Mouse (Mus musculus) neural tube, embryonic 11.5 days (tissue): Measurements from ENCODE around the gene Cep131. TPM values are rescaled to one million over a fixed set of nuclear protein-coding genes. Genes with fewer than 3 reads are reported as not detected.
A peak's percentile ranks its signal among the peaks of the same experiment; 100 is the strongest.

ENCODE experiments used
- ATAC-seq: fragments of 200-750 bp; cut with Nextera tagmentation; 2 replicates; pipeline ENCODE4 v1.8.0; 2017; ENCODE audit warnings: moderate number of reproducible peaks, mild to moderate bottlenecking, moderate TSS enrichment, moderate library complexity; ENCODE audit not compliant: insufficient read depth, low FRiP score, low TSS enrichment
- DNase-seq: peaks from one replicate; pipeline ENCODE4 v3.0.0-alpha.2; 2015; ENCODE audit warnings: low spot score
- H3K27ac ChIP-seq: fragments of 300-500 bp; sonication (generic); 2 replicates; pipeline ENCODE4 v1.5.1; 2014; ENCODE audit warnings: low read depth, mild to moderate bottlenecking, low read length
- H3K27me3 ChIP-seq: fragments of 300-500 bp; sonication (generic); 2 replicates; pipeline ENCODE4 v1.6.1; 2014; ENCODE audit warnings: mild to moderate bottlenecking, low read length, mixed read lengths; ENCODE audit not compliant: control insufficient read depth, insufficient read depth
- H3K36me3 ChIP-seq: fragments of 300-500 bp; sonication (generic); 2 replicates; pipeline ENCODE4 v1.6.1; 2014; ENCODE audit warnings: mild to moderate bottlenecking, low read length, moderate library complexity, mixed read lengths; ENCODE audit not compliant: control insufficient read depth, insufficient read depth
- H3K4me1 ChIP-seq: fragments of 300-500 bp; sonication (generic); 2 replicates; pipeline ENCODE4 v1.6.1; 2014; ENCODE audit warnings: low read length, mixed read lengths; ENCODE audit not compliant: control insufficient read depth, insufficient read depth
- H3K4me2 ChIP-seq: fragments of 300-500 bp; sonication (generic); 2 replicates; pipeline ENCODE4 v1.6.1; 2014; ENCODE audit warnings: low read depth, mild to moderate bottlenecking, moderate library complexity
- H3K4me3 ChIP-seq: fragments of 300-500 bp; sonication (generic); 2 replicates; pipeline ENCODE4 v1.5.1; 2014; ENCODE audit warnings: low read depth, low read length
- H3K9ac ChIP-seq: fragments of 300-500 bp; sonication (generic); 2 replicates; pipeline ENCODE4 v1.6.1; 2014; ENCODE audit warnings: mild to moderate bottlenecking, low read length
- H3K9me3 ChIP-seq: fragments of 300-500 bp; sonication (generic); 2 replicates; pipeline ENCODE4 v1.6.1; 2016; ENCODE audit warnings: low read length; ENCODE audit not compliant: control insufficient read depth
- WGBS: fragments of 180-500 bp; shearing (Covaris S2); extraction: QIAGEN DNeasy Blood & Tissue Kit; methylation state at CpG from one replicate; pipeline ENCODE4 v1.1.7; 2014; 5-methylcytosine and 5-hydroxymethylcytosine counted together
- polyA plus RNA-seq: library from polyadenylated mRNA; unstranded; fragments of >200 nt; fragmentation: Nextera tagmentation; extraction: Ambion mirVana; gene quantifications from 2 replicates; pipeline ENCODE4 v1.2.1, GENCODE M21; 2014

The Cep131 gene
- polyA plus RNA-seq, 1 experiment from 2014 or later, result 32.2 TPM

DNA sequence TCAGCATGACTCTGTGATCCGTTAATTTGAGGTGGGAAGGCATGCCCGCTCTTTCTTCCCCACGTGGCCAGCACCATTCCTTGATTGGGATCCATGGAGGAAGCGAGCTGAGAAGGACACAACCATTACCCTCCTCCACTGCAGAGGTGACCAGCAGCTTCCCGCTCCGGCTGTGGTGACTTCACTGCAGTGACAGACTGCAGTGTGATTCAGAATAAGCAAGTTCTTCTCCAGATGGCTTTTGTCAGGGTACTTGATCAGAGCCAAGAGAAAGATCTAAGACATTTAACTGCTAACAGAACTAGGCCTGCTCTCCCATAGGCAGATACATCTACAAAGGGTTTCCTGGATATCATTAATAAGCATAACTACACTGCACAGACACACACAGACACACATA lies 6.3 kb downstream of the Cep131 start:
- no peak for ATAC-seq
- Histone ChIP-seq H3K9me3 (no peaks in the 10 kb centered on the region), H3K27ac (no peak overlapping the region), H3K4me1 (peaks cover 6% of the 10 kb centered on the region), H3K4me2 (no peak overlapping the region), H3K4me3 (no peak overlapping the region), H3K27me3 (no peaks in the 10 kb centered on the region), H3K9ac (no peak overlapping the region), H3K36me3 (peaks cover 17% of the 10 kb centered on the region)
- no peak for DNase-seq
- WGBS, result 87% methylated on average over 6 of the region's 6 CpGs

DNA sequence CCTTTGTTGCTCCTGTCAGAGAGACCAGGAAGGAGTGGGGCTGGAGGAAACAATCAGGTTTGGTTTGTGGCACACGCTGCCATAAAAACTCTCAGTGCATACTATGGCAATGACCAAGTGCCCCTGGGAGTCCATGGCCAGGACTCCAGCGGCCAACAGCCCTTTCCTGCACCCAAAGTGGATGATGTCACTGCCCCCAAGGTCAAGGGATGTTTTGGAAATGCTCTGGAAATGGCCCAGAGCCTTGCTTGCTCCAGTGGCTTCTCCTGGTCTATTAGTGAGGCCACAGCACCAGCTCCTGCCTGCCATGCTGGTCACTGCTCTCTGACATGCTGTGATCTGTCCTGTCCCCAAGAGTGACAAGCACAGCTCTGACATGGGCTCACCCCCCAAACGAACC lies 10.4 kb downstream of the Cep131 start:
- H3K9me3 ChIP-seq, result no peaks in the 10 kb centered on the region
- H3K4me2 ChIP-seq, result no peak overlapping the region
- ATAC-seq (no peak), DNase-seq (peak; percentile 7)
- no peak overlapping the region for H3K27ac ChIP-seq
- peak overlapping the region; percentile 4; the same call in 1 of the 2 replicates for H3K9ac ChIP-seq
- H3K4me1 ChIP-seq, result no peaks in the 10 kb centered on the region
- no peaks in the 10 kb centered on the region for H3K27me3 ChIP-seq
- 75% methylated on average over 3 of the region's 3 CpGs for WGBS
- peaks cover 25% of the 10 kb centered on the region for H3K36me3 ChIP-seq
- H3K4me3 ChIP-seq, result no peak overlapping the region

DNA sequence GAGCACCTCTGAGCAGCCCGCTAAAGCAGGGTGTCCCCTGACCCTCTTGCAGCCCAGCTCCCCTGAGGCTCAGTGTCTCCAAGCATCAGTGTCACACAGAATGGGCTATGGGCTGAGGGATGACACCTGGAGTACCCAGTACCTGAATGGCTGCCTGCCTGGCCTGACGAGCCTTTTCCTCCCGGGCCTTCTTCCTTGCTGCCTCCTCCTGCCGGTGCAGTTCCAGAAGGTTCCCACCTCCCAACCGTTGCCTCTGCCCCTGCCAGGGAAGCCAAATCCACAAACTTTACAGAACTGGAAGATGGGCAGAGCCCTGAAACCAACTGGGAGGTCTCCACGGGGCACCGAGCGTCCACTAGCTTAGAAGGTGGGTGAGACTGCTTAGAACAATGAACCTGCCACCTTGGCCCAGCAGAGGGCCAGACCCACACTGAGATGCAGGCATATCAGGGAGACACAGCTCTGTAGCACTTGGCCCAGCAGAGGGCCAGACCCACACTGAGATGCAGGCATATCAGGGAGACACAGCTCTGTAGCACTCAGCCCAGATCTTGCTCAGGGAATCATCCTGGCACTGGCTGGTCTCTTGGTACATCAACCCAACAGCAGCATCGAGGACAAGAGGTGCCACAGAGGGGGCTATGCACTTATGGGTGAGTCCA lies 13.5 kb downstream of the Cep131 start:
- no peaks in the 10 kb centered on the region for H3K27me3 ChIP-seq
- no peak overlapping the region for H3K9ac ChIP-seq
- no peak for DNase-seq
- H3K9me3 ChIP-seq, result no peaks in the 10 kb centered on the region
- peaks cover 11% of the 10 kb centered on the region; the same call in 1 of the 2 replicates for H3K4me1 ChIP-seq
- no peak overlapping the region for H3K4me3 ChIP-seq
- peaks cover 21% of the 10 kb centered on the region for H3K36me3 ChIP-seq
- 93% methylated on average over 9 of the region's 9 CpGs for WGBS
- no peak overlapping the region for H3K27ac ChIP-seq
- no peak overlapping the region for H3K4me2 ChIP-seq
- ATAC-seq, result no peak

DNA sequence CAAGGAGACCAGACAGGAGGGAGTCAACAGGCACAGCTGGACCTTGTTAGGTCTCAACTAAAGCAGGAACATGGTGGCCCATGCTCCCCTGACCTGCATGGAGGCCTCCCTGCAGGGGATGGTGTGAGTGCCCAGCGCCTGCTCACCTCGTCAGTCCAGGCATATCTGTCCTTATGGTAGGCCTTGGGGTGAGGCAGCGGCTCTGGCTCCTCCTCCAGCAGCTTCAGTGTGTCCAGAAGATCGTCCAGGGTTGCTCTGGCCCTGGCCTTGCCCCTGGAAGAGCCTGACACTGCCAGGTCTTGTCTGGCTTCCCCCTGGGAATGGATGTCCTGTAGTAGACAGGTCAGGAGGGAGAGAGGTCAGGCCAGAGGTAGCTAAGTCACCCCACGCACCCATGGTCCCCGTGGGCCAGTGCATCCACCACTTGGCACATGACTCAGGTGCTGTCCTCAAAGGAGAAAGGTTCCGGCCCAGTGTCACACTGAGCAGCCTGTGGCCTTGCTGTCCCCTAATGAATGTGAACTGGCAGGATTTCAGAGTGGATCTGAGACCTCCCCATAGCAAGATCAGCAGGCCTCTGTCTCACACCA lies 14.8 kb downstream of the Cep131 start:
- Histone ChIP-seq H3K4me1 (peaks cover 11% of the 10 kb centered on the region; the same call in 1 of the 2 replicates), H3K9ac (no peak overlapping the region), H3K4me3 (no peak overlapping the region), H3K4me2 (no peak overlapping the region), H3K27ac (no peak overlapping the region), H3K9me3 (no peaks in the 10 kb centered on the region), H3K36me3 (peaks cover 28% of the 10 kb centered on the region), H3K27me3 (no peaks in the 10 kb centered on the region)
- 84% methylated on average over 7 of the region's 7 CpGs for WGBS
- ATAC-seq, result no peak
- peak; percentile 8 for DNase-seq

DNA sequence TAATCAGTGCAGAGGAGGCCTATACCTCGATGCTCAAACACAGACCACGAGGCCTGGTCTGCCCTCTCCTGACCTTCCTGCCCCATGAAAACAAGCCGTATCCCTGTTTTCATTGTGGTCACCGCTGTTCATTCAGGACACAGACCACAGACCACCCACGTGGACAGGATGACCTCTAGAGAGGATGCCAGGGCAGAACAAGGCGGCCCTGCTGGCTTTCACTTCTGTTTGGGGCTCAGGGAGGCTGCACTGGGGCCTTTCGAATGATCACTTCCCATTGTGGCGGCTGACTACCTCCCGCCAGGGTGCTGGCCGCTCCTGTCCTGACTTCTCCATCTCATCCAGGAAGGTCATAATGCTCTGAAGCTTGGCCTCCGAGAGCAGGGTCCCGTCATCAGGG lies 15.6 kb downstream of the Cep131 start:
- 23% methylated on average over 12 of the region's 12 CpGs for WGBS
- no peak overlapping the region for H3K4me2 ChIP-seq
- DNase-seq, result no peak
- no peaks in the 10 kb centered on the region for H3K9me3 ChIP-seq
- ATAC-seq, result no peak
- peaks cover 24% of the 10 kb centered on the region for H3K36me3 ChIP-seq
- H3K9ac ChIP-seq, result no peak overlapping the region
- peaks cover 11% of the 10 kb centered on the region; the same call in 1 of the 2 replicates for H3K4me1 ChIP-seq
- no peak overlapping the region for H3K27ac ChIP-seq
- no peak overlapping the region for H3K4me3 ChIP-seq
- H3K27me3 ChIP-seq, result no peaks in the 10 kb centered on the region

DNA sequence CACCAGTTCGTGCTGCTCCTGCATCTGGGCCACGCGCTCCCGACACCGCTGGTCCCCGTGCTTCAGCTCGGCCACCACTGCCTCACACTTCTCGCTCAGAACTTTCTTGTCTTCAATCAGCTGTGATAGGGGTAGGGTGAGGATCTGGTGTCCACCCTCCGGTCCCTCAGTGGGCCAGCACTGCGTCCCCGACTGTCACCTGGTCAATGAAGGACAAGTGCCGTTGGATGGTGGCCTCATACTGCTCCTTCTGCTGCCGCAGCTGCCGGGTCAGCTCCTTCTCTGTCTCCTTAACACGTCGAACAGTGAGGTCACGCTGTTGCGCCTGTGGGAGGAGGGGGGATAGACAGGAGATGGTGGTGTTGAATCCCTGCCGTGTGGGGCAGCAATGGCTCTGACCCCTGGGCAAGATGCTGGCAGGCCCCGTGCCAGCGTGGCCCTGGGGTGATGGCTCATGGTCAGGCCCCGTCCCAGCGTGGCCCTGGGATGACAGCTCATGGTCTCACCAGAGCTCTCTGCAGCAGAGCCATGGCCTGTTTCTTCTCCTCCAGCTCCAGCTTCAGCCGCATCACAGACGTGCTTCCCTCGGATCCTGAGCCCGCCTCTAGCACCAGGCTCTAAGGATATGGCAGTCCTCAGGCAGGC lies 16.2 kb downstream of the Cep131 start:
- no peak overlapping the region for H3K4me2 ChIP-seq
- no peak overlapping the region for H3K4me3 ChIP-seq
- DNase-seq (no peak), ATAC-seq (no peak)
- H3K27me3 ChIP-seq, result no peaks in the 10 kb centered on the region
- H3K27ac ChIP-seq, result no peak overlapping the region
- no peaks in the 10 kb centered on the region for H3K9me3 ChIP-seq
- 85% methylated on average over 26 of the region's 27 CpGs for WGBS
- peaks cover 11% of the 10 kb centered on the region; the same call in 1 of the 2 replicates for H3K4me1 ChIP-seq
- peaks cover 21% of the 10 kb centered on the region for H3K36me3 ChIP-seq
- H3K9ac ChIP-seq, result no peak overlapping the region

DNA sequence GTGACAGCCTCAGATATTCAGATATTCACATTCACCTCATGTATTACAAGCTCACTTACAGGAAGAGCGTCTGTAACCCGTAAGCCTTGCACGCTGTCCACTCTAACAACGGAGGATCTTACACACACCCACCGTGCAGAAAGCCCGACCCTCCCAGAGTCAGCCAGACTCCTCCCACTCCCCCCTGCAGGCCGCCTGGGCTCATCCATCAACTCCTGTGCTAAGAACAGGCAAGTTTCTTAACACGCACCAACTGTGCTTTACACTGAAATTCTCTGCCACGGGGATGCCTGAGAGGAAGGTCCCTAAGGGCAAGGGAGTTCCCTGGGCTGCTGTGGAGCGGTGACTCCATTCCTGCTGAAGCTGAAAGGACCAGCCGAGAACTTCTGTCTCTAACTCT lies 17.4 kb downstream of the Cep131 start:
- peaks cover 24% of the 10 kb centered on the region for H3K36me3 ChIP-seq
- H3K9ac ChIP-seq, result no peak overlapping the region
- no peak overlapping the region for H3K4me2 ChIP-seq
- no peak for ATAC-seq
- H3K27ac ChIP-seq, result no peak overlapping the region
- WGBS, result 25% methylated on average over 11 of the region's 11 CpGs
- no peak overlapping the region for H3K4me3 ChIP-seq
- no peaks in the 10 kb centered on the region for H3K27me3 ChIP-seq
- peaks cover 11% of the 10 kb centered on the region; the same call in 1 of the 2 replicates for H3K4me1 ChIP-seq
- no peaks in the 10 kb centered on the region for H3K9me3 ChIP-seq
- DNase-seq, result peak; percentile 67

DNA sequence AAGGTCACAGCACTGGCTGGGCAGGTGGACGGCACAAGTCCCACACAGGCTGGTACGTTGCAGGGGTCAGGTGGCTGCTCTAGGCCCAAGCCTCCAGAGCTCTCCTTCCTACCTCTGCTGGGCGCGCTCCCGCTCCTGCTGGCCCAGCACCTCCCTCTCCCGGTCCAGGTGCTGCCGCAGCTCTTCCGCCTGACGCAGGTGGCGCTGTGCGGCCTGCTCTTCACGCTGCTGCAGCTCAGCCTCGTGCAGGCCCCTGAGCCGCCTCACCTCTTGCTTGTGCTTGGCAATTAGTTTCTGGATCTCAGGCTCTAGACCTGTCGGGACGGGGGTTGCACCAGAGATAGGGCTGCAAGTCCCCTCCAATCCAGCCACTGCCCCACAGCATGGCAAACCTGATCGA lies 18.8 kb downstream of the Cep131 start:
- Histone ChIP-seq H3K36me3 (peaks cover 27% of the 10 kb centered on the region), H3K27ac (no peak overlapping the region), H3K27me3 (no peaks in the 10 kb centered on the region), H3K4me2 (no peak overlapping the region; the same call in 1 of the 2 replicates), H3K9ac (no peak overlapping the region), H3K4me3 (no peak overlapping the region), H3K9me3 (no peaks in the 10 kb centered on the region), H3K4me1 (peaks cover 11% of the 10 kb centered on the region; the same call in 1 of the 2 replicates)
- ATAC-seq (no peak), DNase-seq (no peak)
- 62% methylated on average over 17 of the region's 17 CpGs for WGBS
